In the genomic region with DNA sequence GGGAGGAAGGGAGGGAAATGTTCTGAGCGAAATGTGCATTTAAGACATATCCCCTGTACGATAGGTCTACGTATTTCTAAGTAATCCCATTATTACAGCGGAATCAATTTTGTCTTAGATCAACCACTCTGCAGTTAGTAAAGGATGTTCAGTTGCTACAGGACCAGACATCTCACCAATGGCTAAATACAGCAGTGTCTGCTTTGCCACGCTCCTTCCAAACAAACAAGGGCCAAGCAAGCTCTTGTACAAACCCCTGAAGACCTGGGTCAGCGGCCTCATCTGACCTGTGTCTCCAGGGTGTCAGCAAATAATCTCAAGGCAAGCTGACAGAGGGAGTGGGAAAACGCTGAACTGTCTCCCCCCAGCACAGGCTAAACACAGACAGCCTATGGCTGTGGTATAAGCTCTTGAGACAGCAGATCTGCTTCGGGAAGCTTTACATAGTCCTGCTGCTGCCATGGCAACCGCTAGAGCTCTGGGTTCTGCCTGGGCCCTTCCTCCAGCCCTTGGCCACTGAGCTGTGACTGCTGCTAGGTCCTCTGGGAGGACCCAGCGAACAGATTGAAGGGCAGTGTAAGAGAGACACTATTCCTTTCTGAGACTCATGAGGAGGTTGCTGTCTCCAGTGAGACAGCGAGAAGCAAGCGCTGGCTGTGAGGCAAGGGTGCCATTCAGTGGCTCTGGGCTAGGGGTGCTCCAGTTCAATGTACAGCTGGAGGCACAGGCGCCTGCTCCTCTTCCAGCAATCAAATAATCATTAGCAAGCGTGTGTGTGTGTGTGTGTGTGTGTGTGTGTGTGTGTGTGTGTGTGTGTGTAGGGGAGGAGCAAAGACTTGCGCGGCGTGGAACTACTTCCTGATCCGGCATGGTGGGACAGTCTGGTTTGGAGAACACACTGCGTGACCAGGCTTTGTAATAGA, we compare ENCODE assay signal across 9 mouse cellular contexts. TPM values are rescaled to one million over a fixed set of nuclear protein-coding genes. Genes with fewer than 3 reads are reported as not detected.
DNase-seq lines count a peak whose midpoint lies in the region; ATAC-seq and TF ChIP-seq lines count a peak whose summit lies in the region.
"Had no signal": no experiment of that assay in that cellular context is flagged by ENCODE, and none has a peak within 500 bp of the region (broad histone marks: within the 10 kb centered on the region; RNA-seq: fewer than 3 reads in every experiment).

No protein-coding gene starts in this region.

- ATAC-seq in forebrain, embryonic 14.5 days: peak; percentile 98
- peak; percentile 99 for ATAC-seq in hindbrain, embryonic 16.5 days
- peak; percentile 98 for ATAC-seq in midbrain, embryonic 14.5 days (ENCODE audit: low FRiP score, low TSS enrichment)
- ATAC-seq in stomach, postnatal 0 days (ENCODE audit: low FRiP score, low TSS enrichment): peak; percentile 45

- peak overlapping the region; percentile 52 for H3K9ac ChIP-seq in forebrain, embryonic 14.5 days (ENCODE audit: low read length)
- peak overlapping the region; percentile 57 for H3K9ac ChIP-seq in hindbrain, embryonic 16.5 days (ENCODE audit: low read depth, low read length)
- H3K9ac ChIP-seq in midbrain, embryonic 14.5 days (replicated peaks; ENCODE audit: low read length): peak overlapping the region; percentile 30
- H3K9ac ChIP-seq in stomach, postnatal 0 days (ENCODE audit: low read length): 0 out of 2 replicates have a peak overlapping the region, but pooled peaks have one; percentile 27
- H3K9ac ChIP-seq: liver, embryonic 13.5 days had no signal

- H3K4me1 ChIP-seq in E14TG2a.4 (replicated peaks; ENCODE audit: low read depth, low read length): peaks cover 4% of the 10 kb centered on the region; the same call in 1 of the 2 replicates
- H3K4me1 ChIP-seq in forebrain, embryonic 14.5 days (ENCODE audit: control insufficient read depth, insufficient read depth, low read length): peaks cover 8% of the 10 kb centered on the region
- H3K4me1 ChIP-seq in hindbrain, embryonic 16.5 days (ENCODE audit: control insufficient read depth, insufficient read depth, low read depth, low read length): peaks cover 16% of the 10 kb centered on the region
- peaks cover 19% of the 10 kb centered on the region for H3K4me1 ChIP-seq in midbrain, embryonic 14.5 days (ENCODE audit: control insufficient read depth, insufficient read depth, low read length)
- H3K4me1 ChIP-seq in stomach, postnatal 0 days (replicated peaks; ENCODE audit: control insufficient read depth, insufficient read depth): no peaks in the 10 kb centered on the region
- H3K4me1 ChIP-seq: liver, embryonic 13.5 days had no signal

- no peak for TF ChIP-seq CTCF in E14TG2a.4 (conservative IDR thresholded peaks at IDR 0.05; ENCODE audit: low read length)
- peak; percentile 17; the same call in 1 of the 2 replicates for TF ChIP-seq CTCF in stomach, postnatal 0 days (IDR thresholded peaks at IDR 0.05; ENCODE audit: low read depth)

- 35% methylated on average over 19 of the region's 19 CpGs for WGBS in forebrain, embryonic 14.5 days
- WGBS in hindbrain, embryonic 16.5 days: 10% methylated on average over 19 of the region's 19 CpGs
- WGBS in midbrain, embryonic 14.5 days: 5% methylated on average over 19 of the region's 19 CpGs
- 47% methylated on average over 19 of the region's 19 CpGs for WGBS in stomach, postnatal 0 days

- TF ChIP-seq EP300 in stomach, postnatal 0 days (optimal IDR thresholded peaks at IDR 0.05): no peak

- peak overlapping the region; percentile 91 for H3K27ac ChIP-seq in forebrain, embryonic 14.5 days (ENCODE audit: low read depth, low read length)
- H3K27ac ChIP-seq in hindbrain, embryonic 16.5 days (ENCODE audit: low read depth, low read length): peak overlapping the region; percentile 95
- peak overlapping the region; percentile 93 for H3K27ac ChIP-seq in midbrain, embryonic 14.5 days (replicated peaks; ENCODE audit: low read depth, low read length)
- no peak overlapping the region for H3K27ac ChIP-seq in stomach, postnatal 0 days (replicated peaks)
- H3K27ac ChIP-seq: liver, embryonic 13.5 days had no signal

- H3K27me3 ChIP-seq in E14TG2a.4 (ENCODE audit: insufficient read depth, low read length): peaks cover 3% of the 10 kb centered on the region
- no peaks in the 10 kb centered on the region for H3K27me3 ChIP-seq in forebrain, embryonic 14.5 days (replicated peaks; ENCODE audit: control insufficient read depth, insufficient read depth, low read length)
- no peaks in the 10 kb centered on the region for H3K27me3 ChIP-seq in hindbrain, embryonic 16.5 days (replicated peaks; ENCODE audit: control insufficient read depth, insufficient read depth, low read length)
- no peaks in the 10 kb centered on the region for H3K27me3 ChIP-seq in midbrain, embryonic 14.5 days (ENCODE audit: control insufficient read depth, insufficient read depth, low read length)
- H3K27me3 ChIP-seq in stomach, postnatal 0 days (ENCODE audit: control insufficient read depth, insufficient read depth, low read length): no peaks in the 10 kb centered on the region
- H3K27me3 ChIP-seq: liver, embryonic 13.5 days had no signal

- H3K4me2 ChIP-seq in forebrain, embryonic 14.5 days (ENCODE audit: low read length): peak overlapping the region; percentile 52
- peak overlapping the region; percentile 51 for H3K4me2 ChIP-seq in hindbrain, embryonic 16.5 days (ENCODE audit: low read length)
- peak overlapping the region; percentile 50 for H3K4me2 ChIP-seq in midbrain, embryonic 14.5 days (ENCODE audit: low read length)
- no peak overlapping the region for H3K4me2 ChIP-seq in stomach, postnatal 0 days (replicated peaks; ENCODE audit: low read depth)
- H3K4me2 ChIP-seq: liver, embryonic 13.5 days had no signal

- H3K4me3 ChIP-seq in E14TG2a.4 (replicated peaks; ENCODE audit: low read length): peak overlapping the region; percentile 60
- no peak overlapping the region for H3K4me3 ChIP-seq in forebrain, embryonic 14.5 days (ENCODE audit: low read depth, low read length)
- peak overlapping the region; percentile 17 for H3K4me3 ChIP-seq in hindbrain, embryonic 16.5 days (ENCODE audit: low read length)
- peak overlapping the region; percentile 23 for H3K4me3 ChIP-seq in midbrain, embryonic 14.5 days (replicated peaks; ENCODE audit: low read depth, low read length)
- H3K4me3 ChIP-seq in stomach, postnatal 0 days (ENCODE audit: low read depth, low read length): no peak overlapping the region
- H3K4me3 ChIP-seq: liver, embryonic 13.5 days had no signal

- DNase-seq in brain, embryonic 18.5 days (ENCODE audit: low read depth, low spot score): peak; percentile 80
- DNase-seq in forebrain, embryonic 14.5 days (ENCODE audit: low spot score): peak; percentile 91
- DNase-seq in left cerebral cortex, adult 18-20 months (ENCODE audit: low spot score in 2 of 2): peak; percentile 65 to 88
- DNase-seq in midbrain, embryonic 14.5 days: peak; percentile 93
- DNase-seq in stomach, postnatal 0 days (ENCODE audit: low spot score): peak; percentile 21
- DNase-seq in urinary bladder, postnatal 25 days (ENCODE audit: low spot score): no peak
- DNase-seq: liver, embryonic 13.5 days had no signal

- H3K36me3 ChIP-seq in E14TG2a.4 (ENCODE audit: insufficient read depth, low read length): no peaks in the 10 kb centered on the region
- no peaks in the 10 kb centered on the region for H3K36me3 ChIP-seq in forebrain, embryonic 14.5 days (ENCODE audit: control insufficient read depth, insufficient read depth, low read length)
- no peaks in the 10 kb centered on the region for H3K36me3 ChIP-seq in hindbrain, embryonic 16.5 days (ENCODE audit: control insufficient read depth, insufficient read depth, low read length)
- H3K36me3 ChIP-seq in midbrain, embryonic 14.5 days (ENCODE audit: control insufficient read depth, insufficient read depth, low read length): no peaks in the 10 kb centered on the region
- no peaks in the 10 kb centered on the region for H3K36me3 ChIP-seq in stomach, postnatal 0 days (ENCODE audit: control insufficient read depth, insufficient read depth, low read length)
- H3K36me3 ChIP-seq: liver, embryonic 13.5 days had no signal

- H3K9me3 ChIP-seq in E14TG2a.4 (ENCODE audit: low read length): no peaks in the 10 kb centered on the region
- H3K9me3 ChIP-seq in forebrain, embryonic 14.5 days (replicated peaks; ENCODE audit: control insufficient read depth, low read length): no peaks in the 10 kb centered on the region
- H3K9me3 ChIP-seq in hindbrain, embryonic 16.5 days (ENCODE audit: control insufficient read depth, low read length): no peaks in the 10 kb centered on the region
- no peaks in the 10 kb centered on the region for H3K9me3 ChIP-seq in midbrain, embryonic 14.5 days (ENCODE audit: control insufficient read depth, low read length)
- no peaks in the 10 kb centered on the region for H3K9me3 ChIP-seq in stomach, postnatal 0 days (ENCODE audit: control insufficient read depth, low read length)
- H3K9me3 ChIP-seq: liver, embryonic 13.5 days had no signal

RNA-seq across cellular contexts. Expression of gene Trim9, which starts 20.2 kb away (rescaled TPM):
- polyA plus RNA-seq in forebrain, embryonic 14.5 days (2014; fragmentation: Nextera tagmentation; extraction: Ambion mirVana): 30.8 and 42.9 TPM in 2 replicates
- 98.0 and 108 TPM in 2 replicates for polyA plus RNA-seq in hindbrain, embryonic 16.5 days (2015; fragmentation: Nextera tagmentation; extraction: Ambion mirVana)
- 100 to 1,000 TPM; 344 to 385 TPM for total RNA-seq in left cerebral cortex, adult 18-20 months (2021)
- 65.2 and 77.0 TPM in 2 replicates for polyA plus RNA-seq in midbrain, embryonic 14.5 days (2014; fragmentation: Nextera tagmentation; extraction: Ambion mirVana)
- 0.32 and 0.64 TPM in 2 replicates for polyA plus RNA-seq in stomach, postnatal 0 days (2015; fragmentation: Nextera tagmentation; extraction: Ambion mirVana)

Comparison
In these comparisons a context has a peak if more than half of its experiments do, and no peak if none do; other contexts are left out.
1. H3K4me3 ChIP-seq: peak in E14TG2a.4 (single experiment), hindbrain, embryonic 16.5 days (single experiment) and midbrain, embryonic 14.5 days (single experiment); none in forebrain, embryonic 14.5 days (single experiment) and stomach, postnatal 0 days (single experiment).
2. ATAC-seq: peak in every context shown above with its lines; median percentile 99 in hindbrain, embryonic 16.5 days; 98 in forebrain, embryonic 14.5 days; 98 in midbrain, embryonic 14.5 days; 45 in stomach, postnatal 0 days.
3. RNA of gene Trim9, which starts 20.2 kb away (polyA plus RNA-seq): 98.0 to 108 TPM in hindbrain, embryonic 16.5 days, 65.2 to 77.0 TPM in midbrain, embryonic 14.5 days and 30.8 to 42.9 TPM in forebrain, embryonic 14.5 days; 0.32 to 0.64 TPM in stomach, postnatal 0 days; every median in the first group is over 10 times any median in the second.
4. Peak in every context shown above with its lines, with median percentiles within 50 percentile points of each other: H3K9ac ChIP-seq.